Mouse (Mus musculus): Measurements from ENCODE around the gene Dcaf7. TPM values are rescaled to one million over a fixed set of nuclear protein-coding genes. Genes with fewer than 3 reads are reported as not detected.

Dcaf7 gene
- 66.9 TPM for total RNA-seq (2023)

DNA sequence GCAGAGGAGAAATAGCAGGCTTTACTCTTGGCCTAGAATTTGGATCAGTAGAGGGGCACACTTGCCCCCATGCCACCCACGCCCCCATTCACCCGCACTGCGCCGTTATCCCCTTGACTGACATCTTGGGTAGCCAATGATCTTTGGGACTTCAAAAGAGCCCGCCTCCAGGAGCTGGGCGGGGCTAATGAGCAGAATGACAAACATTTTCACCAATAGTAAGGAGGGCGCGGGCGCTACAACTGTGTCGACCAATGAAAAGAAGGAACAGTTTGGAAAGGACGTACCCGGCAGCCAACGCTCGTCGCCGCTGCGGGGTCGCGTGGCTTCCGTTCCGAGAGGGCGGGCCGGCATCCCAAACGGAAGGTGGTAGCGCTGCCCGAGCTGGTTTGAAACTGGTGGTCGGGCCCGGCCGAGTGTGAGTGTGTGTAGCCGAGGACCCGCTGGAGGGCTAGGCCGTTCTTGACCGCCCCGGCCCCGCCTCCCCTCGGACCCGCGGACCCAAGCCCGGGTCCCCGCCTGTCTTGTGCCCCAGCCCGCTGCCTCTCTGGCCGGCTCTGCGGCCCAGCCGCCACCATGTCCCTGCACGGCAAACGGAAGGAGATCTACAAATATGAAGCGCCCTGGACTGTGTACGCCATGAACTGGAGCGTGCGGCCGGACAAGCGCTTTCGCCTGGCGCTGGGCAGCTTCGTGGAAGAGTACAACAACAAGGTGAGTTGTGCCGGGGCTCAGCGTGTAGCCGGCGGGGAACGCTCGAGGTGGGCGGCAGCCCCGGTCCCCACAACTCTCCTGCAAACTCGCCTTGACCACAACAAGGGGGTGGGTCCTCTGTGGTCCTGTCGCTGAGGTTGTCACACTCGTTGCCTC lies at the start of gene Dcaf7:
Gene Dcaf7 (plus strand): TSS at position 325 of the 870 bp plus-strand sequence.

DNA sequence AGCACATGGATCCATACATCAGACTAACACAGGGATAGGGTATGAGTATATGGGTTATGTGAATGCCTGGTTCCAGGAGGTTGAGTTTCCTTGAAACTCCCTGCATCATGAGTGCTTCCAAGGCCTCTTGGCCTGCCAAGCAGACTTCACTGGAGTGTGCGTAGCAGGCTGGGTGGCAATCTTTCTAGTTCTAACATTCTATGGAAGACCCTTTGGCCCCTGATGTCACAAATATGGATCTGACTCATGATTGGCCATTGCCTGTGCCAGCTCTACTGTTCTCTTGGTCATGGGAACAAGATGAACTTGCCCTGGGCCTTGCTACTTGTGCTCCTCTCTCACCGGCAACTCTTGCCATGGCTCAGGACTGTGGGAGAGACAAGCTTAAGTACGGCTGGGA lies 42.3 kb upstream of the Dcaf7 start, which contains the start of gene Ace3:
Gene Ace3 (plus strand): TSS at position 301 of the 400 bp plus-strand sequence.

DNA sequence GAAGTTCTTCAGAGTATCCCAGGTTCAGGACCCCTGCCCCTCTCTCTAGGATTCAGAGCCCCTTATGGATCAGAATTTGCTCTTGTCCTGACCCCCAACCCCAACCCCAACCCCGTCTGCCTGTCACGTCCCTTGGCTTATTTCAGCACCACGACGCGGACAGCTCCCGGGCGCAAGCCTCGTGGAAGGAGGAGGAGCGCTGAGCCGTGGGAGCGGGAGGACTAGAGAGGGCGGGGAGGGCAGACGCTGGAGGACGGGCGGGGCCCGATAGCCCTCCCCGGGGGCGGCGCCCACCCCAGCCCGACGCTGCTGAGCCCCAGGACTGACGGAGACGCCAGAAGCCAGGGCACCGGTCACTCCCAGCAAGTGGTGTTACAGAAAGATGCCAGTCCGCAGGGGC lies 28.9 kb upstream of the Dcaf7 start, which contains the start of gene Kcnh6:
Gene Kcnh6 (plus strand): TSS at position 304 of the 400 bp plus-strand sequence.

DNA sequence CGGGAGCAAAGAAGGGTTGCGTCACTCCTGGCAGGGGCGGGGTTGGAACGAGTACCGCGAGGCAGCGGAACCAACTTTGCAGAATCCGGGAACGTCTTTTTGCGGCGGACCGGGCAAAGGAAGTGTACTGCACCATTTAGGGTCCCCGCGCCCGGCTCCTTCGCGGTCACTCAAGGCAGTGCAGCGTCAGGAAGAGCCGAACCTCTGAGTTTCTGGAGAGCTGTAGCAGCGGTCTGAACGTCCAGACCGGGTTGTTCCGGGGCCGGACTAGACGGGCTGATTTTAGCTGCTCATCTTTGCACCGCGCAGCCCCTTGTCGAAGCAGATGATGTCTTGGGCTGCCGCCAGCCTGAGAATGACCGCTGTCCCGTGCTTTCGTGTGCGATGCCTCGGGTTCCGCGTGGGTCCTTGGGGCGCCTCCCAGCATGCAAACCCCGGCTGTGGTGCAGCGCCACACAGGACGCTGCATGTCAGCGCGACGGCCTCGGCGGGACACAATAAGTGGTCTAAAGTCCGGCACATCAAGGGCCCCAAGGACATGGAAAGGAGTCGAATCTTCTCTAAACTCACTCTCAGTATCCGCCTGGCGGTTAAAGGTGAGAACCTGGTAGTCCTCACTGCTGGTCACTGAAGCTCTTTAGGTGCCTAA lies 29.4 kb downstream of the Dcaf7 start, which contains the start of gene Taco1:
Gene Taco1 (plus strand): TSS at position 139 of the 649 bp plus-strand sequence.

DNA sequence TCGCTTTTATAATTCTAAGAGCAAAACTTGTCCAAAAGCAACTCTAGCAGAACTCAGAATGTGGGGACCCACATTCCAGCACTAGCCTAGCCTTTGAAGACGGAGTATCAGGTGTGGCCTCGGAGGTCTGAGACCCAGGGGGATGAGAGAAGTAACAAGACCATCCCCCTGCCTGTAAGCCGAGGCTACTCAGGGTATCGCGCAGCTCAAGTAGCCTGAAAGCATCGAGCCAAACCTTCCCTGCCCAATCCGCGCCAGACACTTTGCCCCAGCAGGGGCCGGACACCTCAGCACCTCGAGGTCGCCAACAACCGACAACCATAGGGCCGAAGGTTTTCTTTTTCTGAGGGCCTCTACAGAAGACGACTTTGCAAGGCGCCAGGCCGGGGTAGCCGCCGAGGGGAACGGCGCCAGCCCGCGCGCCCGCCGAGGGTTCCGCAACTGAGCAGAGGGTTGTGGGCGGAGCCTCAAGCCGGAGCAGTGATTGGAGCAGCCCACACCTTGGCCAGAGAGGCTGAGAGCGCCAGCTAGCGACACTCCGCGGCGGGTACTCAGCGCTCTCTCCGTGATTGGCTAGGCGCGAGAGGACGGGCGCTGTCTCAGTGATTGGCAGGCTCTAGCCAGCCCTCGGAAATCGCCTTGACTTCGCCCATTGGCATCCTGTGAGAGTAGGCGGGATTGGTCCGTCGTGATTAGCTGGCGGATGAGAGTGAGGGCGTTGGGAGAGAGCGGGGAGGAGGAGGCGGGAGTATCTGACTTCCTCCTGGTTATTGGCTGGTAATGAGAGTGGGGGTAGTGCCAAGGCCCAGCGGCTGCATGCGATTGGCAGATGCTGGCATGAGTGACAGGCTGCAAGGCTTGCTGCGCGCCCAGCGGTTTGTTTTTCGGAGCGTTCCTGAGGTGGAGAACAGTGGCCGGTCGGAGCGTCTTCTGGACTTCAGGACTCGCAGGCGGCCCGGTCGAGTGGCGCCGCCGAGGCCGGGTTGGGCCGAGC lies 47.3 kb downstream of the Dcaf7 start, which contains the start of gene Map3k3:
Gene Map3k3 (plus strand): TSS at position 906 of the 994 bp plus-strand sequence.

Other genes starting within 250 kb of the Dcaf7 start
- gene Cyb561, start 83.5 kb upstream of the Dcaf7 start, total RNA-seq (2023): not detected
- 0.77 TPM for gene Ace, start 68.9 kb upstream of the Dcaf7 start, total RNA-seq (2023)
- not detected for gene Ace3, start 42.2 kb upstream of the Dcaf7 start, total RNA-seq (2023)
- gene Kcnh6, start 28.7 kb upstream of the Dcaf7 start, total RNA-seq (2023): 0.31 TPM
- 10.0 TPM for gene Taco1, start 29.2 kb downstream of the Dcaf7 start, total RNA-seq (2023)
- gene Map3k3, start 47.7 kb downstream of the Dcaf7 start, total RNA-seq (2023): 158 TPM
- gene Gm10840, start 124.0 kb downstream of the Dcaf7 start, total RNA-seq (2023): 9.2 TPM
- gene Limd2, start 124.0 kb downstream of the Dcaf7 start, total RNA-seq (2023): 807 TPM
- gene Strada, start 165.3 kb downstream of the Dcaf7 start, total RNA-seq (2023): 32.0 TPM
- 39.7 TPM for gene Ccdc47, start 179.5 kb downstream of the Dcaf7 start, total RNA-seq (2023)
- gene Ddx42, start 180.1 kb downstream of the Dcaf7 start, total RNA-seq (2023): 84.4 TPM
- gene Ftsj3, start 219.2 kb downstream of the Dcaf7 start, total RNA-seq (2023): 91.9 TPM
- 46.1 TPM for gene Psmc5, start 219.3 kb downstream of the Dcaf7 start, total RNA-seq (2023)
- gene Smarcd2, start 236.1 kb downstream of the Dcaf7 start, total RNA-seq (2023): 97.8 TPM
- not detected for gene Tcam1, start 239.8 kb downstream of the Dcaf7 start, total RNA-seq (2023)